Mouse (Mus musculus) lung, postnatal 25 days (tissue): ENCODE results near the gene Unc5c.

Experiments used
- DNase-seq: peaks from one replicate; pipeline ENCODE4 v3.0.0; 2022; ENCODE audit warnings: low spot score

Unc5c gene

GRCm38 (mm10) chr3:141511253-141512038, 46.4 kb downstream of the Unc5c start:
- no peak for DNase-seq

- no peak for DNase-seq
These were observed 63.7 kb downstream of the Unc5c start for GRCm38 (mm10) chr3:141528751-141529150.

- no peak for DNase-seq
These were observed 64.6 kb downstream of the Unc5c start for GRCm38 (mm10) chr3:141529599-141529998.

GRCm38 (mm10) chr3:141533861-141534260, 68.8 kb downstream of the Unc5c start:
- DNase-seq, result no peak

GRCm38 (mm10) chr3:141536857-141537256, 71.8 kb downstream of the Unc5c start:
- no peak for DNase-seq

- no peak for DNase-seq
These were observed 73.1 kb downstream of the Unc5c start for GRCm38 (mm10) chr3:141538120-141538519.

GRCm38 (mm10) chr3:141540749-141541148, 75.7 kb downstream of the Unc5c start:
- no peak for DNase-seq

GRCm38 (mm10) chr3:141547341-141547814, 82.4 kb downstream of the Unc5c start:
- no peak for DNase-seq

GRCm38 (mm10) chr3:141549661-141550060, 84.6 kb downstream of the Unc5c start:
- no peak for DNase-seq

GRCm38 (mm10) chr3:141552960-141553359, 87.9 kb downstream of the Unc5c start:
- no peak for DNase-seq

- no peak for DNase-seq
These were observed 92.1 kb downstream of the Unc5c start for GRCm38 (mm10) chr3:141557072-141557471.

GRCm38 (mm10) chr3:141575076-141575688, 110.2 kb downstream of the Unc5c start:
- DNase-seq, result no peak

GRCm38 (mm10) chr3:141577382-141577781, 112.4 kb downstream of the Unc5c start:
- no peak for DNase-seq

GRCm38 (mm10) chr3:141581190-141581891, 116.3 kb downstream of the Unc5c start:
- no peak for DNase-seq

GRCm38 (mm10) chr3:141581892-141582214, 116.8 kb downstream of the Unc5c start:
- DNase-seq, result no peak

- no peak for DNase-seq
These were observed 118.2 kb downstream of the Unc5c start for GRCm38 (mm10) chr3:141583180-141583579.

- no peak for DNase-seq
These were observed 124.5 kb downstream of the Unc5c start for GRCm38 (mm10) chr3:141589392-141590012.

GRCm38 (mm10) chr3:141593249-141593648, 128.2 kb downstream of the Unc5c start:
- DNase-seq, result no peak

GRCm38 (mm10) chr3:141594120-141594519, 129.1 kb downstream of the Unc5c start:
- no peak for DNase-seq

GRCm38 (mm10) chr3:141595073-141595472, 130.1 kb downstream of the Unc5c start:
- no peak for DNase-seq

- no peak for DNase-seq
These were observed 131.4 kb downstream of the Unc5c start for GRCm38 (mm10) chr3:141596461-141596860.

GRCm38 (mm10) chr3:141596881-141597280, 131.9 kb downstream of the Unc5c start:
- no peak for DNase-seq

GRCm38 (mm10) chr3:141597974-141598373, 133.0 kb downstream of the Unc5c start:
- no peak for DNase-seq
